Mouse (Mus musculus) embryonic fibroblast, embryonic 13.5 days (primary cell): ENCODE measurements at regions not wholly inside any gene's neighbourhood (a gene's known extent, or its start where the extent isn't known, plus 50 kb on each side); places are given as distances from the start of the nearest gene placed in this dataset.

Experiments
- CTCF ChIP-seq: IDR thresholded peaks from 2 replicates; pipeline ENCODE4 v1.5.1; 2011; ENCODE audit warnings: mild to moderate bottlenecking, control low read depth, low read length, moderate library complexity, borderline replicate concordance; ENCODE audit not compliant: insufficient read depth
- POLR2A ChIP-seq: IDR thresholded peaks from 2 replicates; pipeline ENCODE4 v1.6.1; 2011; ENCODE audit warnings: low read depth, mild to moderate bottlenecking, control low read depth, low read length, moderate library complexity

GRCm38 (mm10) chr10:48572600-48572999 is 1216.0 kb downstream of the Grik2 start:
- TF ChIP-seq CTCF (no peak), POLR2A (no peak)
